Mouse (Mus musculus): Measurements from ENCODE around the gene Iqck.

The Iqck gene

DNA sequence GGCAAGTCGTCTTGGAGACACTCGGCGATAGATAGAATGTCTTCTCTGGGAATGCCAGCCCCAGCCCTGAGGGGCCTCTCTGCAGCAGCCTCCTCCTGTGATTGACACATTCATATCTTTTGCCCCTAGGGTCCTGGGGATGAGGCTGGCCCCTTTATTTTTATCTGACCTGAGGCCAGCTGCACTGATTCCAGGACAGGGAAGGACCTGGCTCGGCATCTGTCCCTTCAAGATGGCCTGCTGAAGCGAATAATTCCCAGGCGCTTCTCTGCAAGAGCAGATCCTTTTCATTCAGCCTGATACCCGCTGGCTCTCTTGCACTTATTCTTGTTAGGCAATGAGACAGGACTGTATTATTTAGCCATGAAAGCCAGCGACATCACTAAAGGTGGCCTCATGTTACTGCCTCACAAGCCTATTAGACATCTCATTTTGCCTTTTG, 56.5 kb downstream of the Iqck start:
- DNase-seq (ENCODE audit: low spot score in 2 of 2) = no peak

DNA sequence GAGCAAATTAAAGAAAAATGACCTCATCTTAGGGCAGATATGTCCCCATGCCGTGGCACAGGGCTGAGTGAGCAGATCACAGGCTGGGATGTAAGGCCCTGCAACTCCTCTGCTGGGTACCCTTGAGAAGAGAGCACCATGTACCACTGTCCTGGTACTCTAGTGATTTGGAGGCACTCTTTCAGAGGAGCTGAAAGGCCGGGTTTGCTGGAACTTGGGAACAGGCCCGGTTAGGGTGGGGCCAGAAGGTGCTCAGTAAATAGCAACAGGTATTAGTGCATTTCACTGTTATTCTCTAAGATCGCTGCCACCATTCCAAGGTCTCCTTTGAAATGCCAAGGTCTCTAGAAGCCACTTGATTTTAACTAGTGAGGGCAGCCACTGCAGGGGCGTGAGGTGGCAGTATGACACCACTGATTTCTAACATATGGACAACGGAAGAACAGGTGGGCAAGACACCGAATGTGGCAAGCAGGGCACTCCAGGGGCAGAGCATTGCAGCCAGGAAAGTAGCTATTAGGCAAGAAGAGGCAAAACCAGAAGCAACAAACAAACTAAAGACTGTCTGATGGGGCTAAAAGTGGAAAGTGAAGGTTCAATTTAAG, 59.1 kb downstream of the Iqck start:
- DNase-seq (ENCODE audit: low spot score in 2 of 2) = no peak

DNA sequence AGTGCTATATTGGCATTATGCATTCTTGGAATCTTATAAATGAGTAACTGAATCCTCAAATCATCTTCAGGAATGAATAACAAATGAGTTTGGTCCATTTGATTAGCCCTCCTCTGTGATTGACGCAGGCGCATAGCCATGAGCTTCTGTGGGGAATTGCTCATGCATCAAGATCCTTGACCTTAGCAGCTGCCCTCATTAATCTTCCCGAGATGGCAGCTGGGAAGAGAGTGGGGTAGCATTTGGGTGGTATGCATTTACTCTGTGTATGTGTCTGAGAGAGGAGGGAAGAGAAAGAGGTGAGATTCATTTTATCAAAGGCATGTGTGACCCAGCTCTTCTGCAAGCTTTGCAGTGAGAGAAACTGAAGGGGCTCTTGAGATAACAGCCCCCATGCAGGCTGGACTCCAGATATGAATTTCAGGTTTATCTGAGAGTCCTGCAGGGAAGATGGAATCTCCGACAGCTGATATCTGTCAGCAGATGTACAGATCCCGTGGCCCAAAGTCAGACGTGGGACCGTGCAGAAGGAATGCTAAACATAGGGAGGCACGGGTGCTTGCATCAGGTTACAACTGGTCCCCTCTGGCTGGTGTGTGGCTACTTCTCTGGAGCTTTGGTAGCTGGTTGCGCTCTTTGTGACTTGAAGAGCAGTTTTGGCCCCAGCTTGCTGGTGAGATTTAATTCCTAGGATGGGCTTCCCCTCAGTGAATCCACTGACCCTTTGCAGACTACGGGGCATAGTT, 63.9 kb downstream of the Iqck start:
- DNase-seq (ENCODE audit: low spot score in 2 of 2) = no peak

DNA sequence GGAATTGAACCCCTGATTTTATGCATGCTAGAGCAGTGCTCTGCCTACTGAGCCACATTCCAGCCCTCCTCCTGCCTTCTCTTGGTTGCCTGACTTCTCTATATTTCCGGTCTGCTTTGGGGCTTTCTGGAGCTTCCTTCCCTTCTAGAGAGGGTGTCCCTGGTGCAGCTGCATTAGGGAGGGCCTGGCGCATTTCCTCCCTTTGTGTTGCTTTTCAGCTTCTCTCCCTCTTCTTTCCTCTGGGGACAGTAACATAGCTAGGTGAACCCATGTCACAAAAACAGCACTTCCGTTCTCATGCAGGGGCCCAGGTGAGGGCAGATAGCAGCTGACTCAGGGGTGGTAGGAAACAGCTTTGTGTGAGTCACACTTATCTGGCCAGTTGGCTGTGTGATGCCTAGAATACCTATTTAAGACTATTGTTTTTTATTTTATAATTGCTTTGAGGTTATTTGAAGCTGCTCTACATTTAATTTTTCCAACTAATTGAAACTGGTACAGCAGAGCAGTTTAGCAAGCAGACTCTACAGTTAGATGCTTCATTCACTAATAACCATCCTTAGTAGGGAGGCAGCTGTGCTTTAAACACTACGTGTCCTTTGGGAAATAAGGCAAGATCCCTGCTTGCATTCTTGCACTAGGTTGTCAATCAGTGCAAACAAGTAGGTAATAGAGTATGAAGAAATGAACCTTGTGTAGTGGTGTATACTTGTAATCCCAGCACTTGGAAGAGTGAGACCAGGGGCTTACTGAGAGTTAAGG, 67.1 kb downstream of the Iqck start:
- DNase-seq (ENCODE audit: low spot score in 2 of 2) = no peak

DNA sequence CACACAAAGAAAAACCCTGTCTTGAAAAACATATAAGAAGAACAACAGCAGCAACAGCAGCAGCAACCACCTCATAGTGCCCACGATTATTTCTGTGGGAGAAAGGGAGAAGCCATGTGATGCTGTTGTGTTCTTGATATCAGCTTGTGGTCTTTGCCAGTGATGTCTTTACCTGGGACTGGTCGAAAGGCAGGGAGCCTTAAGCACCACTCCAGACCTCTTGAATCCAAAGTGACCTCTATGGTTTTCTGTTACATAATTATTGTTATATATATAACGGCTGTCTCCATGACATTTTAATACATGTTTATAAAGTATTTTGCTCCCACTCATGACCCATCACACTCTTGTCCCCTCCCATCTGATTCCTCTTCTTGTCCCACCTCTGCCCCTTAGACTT, 70.0 kb downstream of the Iqck start:
- DNase-seq (ENCODE audit: low spot score in 2 of 2) = no peak

DNA sequence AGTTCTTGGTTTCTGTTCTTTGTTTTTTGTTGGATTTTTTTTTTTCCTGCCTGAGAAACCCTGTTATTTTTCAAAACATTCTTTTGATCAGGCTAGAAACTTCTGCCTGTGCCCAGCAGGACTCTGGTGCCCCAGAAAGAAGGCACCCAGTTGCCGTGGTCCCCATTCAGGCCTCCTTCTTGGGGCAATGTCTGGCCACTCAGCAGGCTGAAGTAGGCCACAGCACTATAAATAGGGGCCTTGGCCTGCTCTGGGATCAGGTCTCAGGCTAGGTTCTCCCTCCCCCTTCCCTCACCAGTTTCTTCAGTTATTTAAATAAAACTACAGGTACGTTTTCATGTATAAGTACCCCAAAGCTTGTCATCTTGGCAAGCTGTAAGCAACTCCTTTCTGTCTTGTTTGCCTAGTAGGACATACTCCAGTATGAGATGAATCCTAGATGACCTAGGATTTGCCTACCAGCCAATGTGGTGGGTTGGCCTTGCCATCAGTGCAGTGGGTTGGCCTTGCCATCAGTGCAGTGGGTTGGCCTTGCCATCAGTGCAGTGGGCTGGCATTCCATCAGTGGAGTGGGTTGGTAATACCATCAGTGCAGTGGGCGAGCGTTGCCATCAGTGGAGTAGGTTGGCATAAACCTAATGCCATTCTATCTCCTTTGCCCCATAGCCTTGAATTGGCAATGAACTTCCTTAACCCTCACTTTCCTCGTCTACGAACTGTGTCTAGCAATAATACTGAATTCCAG, 71.1 kb downstream of the Iqck start:
- peak in 1 of 2 experiments; percentile 45 for DNase-seq (ENCODE audit: low spot score in 2 of 2)

DNA sequence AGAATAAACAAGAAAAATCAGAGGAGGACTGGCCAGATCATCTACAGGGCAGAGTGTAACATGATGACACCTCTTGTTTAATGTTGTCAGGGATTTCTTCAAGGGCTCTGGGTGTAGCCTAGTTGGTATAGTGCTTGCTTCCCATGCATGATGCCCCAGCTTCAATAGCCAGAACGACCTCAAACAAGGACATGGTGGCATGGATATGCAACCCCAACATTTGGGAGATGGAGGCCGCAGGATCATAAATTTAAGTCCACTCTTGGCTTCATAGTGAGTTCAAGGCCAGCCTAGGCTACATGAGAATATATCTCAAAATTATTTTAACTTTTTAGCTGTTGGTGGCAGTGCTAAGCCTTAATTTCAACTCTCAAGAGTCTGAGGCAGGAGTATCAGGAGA, 71.7 kb downstream of the Iqck start:
- no peak for DNase-seq (ENCODE audit: low spot score in 2 of 2)

DNA sequence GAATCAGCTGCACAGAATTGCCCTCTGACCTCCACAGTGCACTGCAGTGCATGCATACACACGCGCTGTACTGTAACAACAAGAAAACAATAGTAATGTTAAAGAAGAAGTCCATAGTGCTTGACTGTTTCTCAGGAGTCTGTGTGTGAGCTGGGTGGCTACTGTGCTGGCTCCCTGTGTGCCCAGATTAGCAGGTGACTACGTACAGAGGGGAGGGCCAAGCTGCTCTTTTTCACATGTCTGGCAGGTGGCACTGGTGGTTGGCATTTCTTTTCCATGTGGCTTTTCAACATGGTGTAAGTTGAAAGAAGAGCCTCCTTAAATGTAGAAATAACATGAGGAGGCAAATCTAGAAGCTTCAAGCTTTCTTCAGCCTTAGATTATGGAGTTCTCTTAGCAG, 72.8 kb downstream of the Iqck start:
- DNase-seq (ENCODE audit: low spot score in 2 of 2) = no peak

DNA sequence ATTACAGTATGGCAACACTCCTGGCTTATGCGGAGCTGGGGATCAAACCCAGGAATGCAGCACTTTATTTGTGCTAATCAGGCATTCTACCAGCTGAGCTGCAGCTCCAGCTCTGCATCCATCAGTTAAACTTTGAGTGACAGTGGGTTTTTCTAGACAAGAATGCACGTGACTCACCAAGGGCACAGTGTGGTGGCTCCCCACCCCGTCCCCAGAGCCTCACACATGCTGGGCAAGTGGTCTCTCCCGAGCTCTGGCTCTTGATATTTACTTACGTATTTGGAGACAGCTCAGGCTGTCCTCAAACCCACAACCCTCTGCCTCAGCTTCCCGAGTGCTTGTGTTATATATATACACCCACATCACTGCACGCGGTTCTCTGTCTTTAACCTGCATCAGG, 73.4 kb downstream of the Iqck start:
- no peak for DNase-seq (ENCODE audit: low spot score in 2 of 2)

DNA sequence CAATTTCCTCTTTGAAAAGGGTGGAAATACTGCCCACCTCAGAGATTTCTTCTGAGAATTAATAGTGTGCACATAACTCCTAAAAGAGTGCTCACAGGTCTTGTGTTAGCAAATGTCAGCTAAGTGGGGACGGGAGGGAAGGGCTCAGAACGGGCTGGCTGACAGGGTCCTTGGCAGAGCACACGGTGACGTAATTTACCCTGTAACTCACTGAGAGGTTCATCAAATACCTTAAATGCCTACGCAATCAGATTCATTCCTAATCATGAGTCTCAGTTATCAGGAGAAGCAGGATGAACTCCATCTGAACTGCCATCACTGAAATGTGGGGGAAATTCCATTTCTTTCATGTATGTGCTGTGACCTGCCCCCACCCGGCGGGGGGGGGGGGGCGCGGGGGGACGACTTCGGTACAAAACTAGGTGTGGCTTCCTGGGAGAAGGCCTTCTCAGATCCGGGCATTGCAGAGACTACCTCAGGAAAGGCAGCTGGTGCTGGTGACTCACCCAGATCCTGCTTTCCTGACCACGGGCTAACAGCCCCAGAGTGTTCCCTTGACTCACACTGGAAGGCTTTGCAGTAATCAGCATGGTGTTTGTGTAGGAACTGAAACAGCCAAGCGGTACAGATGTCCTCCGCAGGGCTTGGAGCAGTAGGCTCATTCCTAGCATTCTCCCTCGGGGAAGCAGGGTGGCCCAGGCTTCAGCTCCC, 74.2 kb downstream of the Iqck start:
- peak; percentile 29 to 44 for DNase-seq (ENCODE audit: low spot score in 2 of 2)

DNA sequence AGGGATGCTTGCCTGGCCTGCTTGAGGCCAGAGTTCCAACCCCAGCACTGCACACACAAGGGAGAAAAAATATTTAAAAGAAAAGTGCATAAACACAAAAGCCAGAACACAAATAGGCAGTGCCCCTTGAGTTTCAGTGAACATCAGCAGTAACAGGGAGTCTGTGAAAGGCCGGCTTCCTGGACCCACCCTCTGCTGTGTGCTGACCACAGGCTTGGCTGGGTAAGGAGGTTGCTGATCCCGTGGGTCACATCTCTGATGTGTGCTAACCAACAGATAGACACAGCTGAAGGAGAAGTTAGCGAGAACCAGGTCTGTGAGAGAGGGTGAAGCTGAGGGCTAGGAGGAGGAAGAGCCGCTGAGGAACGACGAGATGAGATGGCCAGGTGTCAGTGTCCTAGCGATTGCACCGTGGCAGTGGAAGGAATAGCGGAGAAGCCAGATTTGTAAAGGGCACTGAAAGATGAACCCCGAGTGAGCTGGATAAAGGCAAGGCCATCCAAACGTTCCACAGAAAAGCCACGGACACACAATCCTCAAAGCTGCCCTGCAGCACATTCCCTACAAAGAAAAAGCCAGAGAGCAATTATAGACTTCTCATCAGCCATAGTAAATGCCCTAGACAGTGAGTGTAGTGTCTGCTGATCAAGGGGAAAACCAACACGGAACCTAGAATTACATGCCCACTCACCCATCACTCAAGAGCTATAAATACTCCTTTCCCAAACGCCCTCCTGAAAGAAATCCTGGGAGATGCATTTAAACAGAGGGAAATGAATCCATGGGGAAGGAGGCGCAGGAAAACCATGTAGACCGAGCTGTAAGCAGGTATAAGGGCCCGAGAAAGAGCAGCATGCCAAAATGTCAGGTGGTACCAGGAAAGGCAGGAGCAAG, 76.2 kb downstream of the Iqck start:
- DNase-seq (ENCODE audit: low spot score in 2 of 2) = no peak

DNA sequence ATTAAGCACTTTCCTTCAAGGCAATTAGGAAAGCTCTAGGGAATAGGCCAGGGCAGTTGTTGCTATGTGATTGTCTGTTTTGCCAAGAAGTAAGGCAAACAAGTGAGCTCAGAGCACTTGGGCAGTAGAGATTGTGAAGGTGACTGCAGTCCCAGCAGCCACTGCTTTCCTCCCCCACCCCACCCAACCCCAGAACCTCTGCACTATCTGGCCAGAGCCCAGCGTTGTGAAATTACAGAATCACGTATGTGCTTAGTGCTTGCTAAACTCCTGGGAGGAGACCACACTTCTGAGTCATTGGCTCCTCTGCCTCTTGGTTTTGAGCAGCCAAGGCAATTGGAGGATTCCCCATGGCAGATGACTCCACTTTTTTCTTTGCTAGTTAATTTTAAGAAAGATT, 79.8 kb downstream of the Iqck start:
- DNase-seq (ENCODE audit: low spot score in 2 of 2) = no peak

DNA sequence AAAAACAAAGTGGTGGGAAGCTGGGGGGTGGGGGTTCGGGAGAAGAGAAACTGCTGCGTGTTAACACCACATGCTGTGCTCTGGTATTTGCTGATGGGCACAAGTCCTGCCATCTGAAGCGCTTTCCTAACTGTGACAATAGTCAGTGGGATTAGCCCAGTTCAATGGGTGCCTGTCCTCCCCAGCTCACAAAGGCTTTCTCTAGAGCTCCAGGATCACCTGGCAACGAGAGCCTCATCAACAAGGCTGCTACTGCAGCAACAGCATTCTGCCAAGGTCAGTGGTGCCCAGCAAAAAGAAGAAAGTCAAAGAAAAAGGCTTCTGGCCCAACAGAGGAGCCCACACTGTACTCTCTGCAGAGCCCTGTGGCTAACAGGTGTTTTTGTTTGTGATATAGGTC, 81.3 kb downstream of the Iqck start:
- DNase-seq (ENCODE audit: low spot score in 2 of 2) = peak in 1 of 2 experiments; percentile 40

DNA sequence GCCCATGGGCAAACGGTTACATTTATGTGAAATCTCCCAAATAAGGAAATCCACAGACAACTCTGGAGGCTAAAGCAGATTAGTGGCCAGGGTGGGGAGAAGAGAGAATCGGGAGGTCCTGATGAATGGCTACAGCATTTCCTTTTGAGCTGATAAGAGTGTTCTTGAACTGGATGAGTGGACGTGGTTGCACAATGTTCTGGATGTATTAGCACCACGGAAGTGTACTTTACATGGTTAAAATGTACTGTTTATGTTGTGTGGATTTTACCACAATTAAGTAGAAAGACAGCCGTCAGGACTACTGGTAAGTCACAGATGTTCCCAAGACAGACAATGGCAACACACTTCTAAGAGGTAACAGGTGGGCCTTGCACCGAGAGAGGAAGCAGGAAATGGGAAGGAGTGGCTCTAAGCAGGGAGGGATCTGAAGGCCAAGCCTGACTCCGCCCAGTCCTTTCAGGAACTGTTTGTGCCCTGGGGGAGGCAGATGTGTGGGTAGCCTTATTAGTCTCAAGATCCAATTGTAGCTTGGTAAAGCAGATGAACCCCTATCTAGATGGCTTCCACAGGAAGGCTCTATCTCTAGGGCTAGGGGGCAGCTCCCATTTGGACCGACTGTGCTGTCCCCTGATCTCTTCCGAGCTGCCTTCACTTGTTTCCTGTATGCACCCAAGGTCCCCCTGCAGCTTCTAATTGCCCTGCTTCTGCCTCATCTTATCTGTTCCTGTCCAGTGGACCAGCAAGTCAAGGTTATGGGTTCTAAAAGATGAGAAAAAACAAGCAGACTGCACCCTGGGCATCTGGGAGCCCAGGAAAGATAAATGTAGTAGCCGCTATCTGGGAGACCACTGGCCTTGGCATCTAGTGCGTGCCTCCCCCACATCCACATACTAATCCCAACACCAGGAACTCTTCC, 82.2 kb downstream of the Iqck start:
- no peak for DNase-seq (ENCODE audit: low spot score in 2 of 2)

DNA sequence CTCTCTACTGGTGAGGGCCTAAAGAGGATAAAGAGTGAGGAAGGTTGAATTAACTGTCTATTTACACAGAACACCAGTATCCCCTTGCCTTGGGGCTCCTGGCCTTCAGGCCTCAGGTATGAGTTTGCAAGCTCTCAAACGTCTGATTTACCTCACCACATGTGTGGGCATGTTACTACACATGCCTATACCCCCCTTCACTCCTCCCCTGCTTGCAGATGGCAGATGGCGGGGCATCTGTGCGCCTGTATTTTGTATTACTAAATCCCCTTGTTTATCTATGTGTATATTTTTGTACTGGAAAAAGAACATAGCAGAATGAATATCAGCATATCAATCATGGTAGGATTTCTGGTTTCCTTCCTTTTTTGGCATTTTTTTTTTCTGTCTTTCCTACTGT, 86.7 kb downstream of the Iqck start:
- no peak for DNase-seq (ENCODE audit: low spot score in 2 of 2)

DNA sequence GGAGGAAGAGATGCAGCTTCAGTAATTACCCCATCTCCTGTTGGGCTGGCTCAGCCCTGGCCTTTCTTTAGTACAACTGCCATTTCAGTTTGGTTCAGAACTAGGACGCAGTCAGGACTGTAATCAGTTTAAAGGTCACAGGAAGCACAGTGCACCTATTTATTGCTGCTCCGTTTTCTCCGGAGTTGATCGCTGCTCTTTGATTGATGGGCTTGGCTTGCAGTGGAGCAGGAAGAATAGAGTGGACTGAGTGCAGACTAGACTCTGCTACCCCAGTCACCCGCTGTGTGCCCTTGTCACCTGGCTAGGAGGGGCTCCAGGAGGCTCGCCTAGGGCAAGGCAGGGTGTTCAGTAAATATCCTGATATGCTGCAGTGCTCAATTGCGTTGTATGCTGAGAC, 87.6 kb downstream of the Iqck start:
- no peak for DNase-seq (ENCODE audit: low spot score in 2 of 2)

DNA sequence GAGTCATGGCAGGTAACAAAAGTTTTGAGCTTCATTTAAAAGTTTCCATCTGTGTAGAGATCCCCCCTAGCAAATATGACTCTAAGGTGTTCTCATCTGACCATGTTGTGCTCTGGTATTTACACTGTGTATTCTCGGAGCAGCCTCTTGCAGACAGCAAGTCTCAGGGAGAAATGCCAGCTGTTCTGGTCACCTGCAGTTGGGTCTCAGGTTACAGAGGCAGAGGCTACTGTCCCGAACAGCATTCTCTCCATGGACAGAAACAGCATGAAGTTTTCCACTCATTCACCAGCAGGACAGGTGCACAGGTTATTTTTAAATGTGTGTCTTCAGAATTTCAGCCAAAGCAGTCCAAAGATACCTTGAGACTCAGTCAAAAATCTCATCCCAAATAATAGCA, 89.3 kb downstream of the Iqck start:
- DNase-seq (ENCODE audit: low spot score in 2 of 2) = no peak

DNA sequence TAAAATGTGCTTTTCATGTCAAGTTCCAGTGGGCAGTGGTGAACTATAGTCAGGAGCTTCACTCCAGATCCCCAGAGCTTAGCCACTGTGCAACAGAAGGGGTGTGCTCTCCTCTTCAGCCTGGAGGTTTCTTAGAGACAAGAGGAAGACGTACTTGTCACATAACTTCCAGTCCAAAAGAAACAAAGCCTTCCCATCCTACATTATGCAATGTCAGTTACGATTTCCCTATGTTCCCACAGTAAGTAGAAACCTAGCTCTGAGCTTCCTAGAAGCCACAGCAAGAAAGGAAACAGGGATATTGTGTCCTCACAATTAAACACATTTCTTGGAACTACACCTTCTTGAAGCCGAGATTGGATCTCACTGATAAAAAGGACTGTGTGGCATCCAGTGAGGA, 91.7 kb downstream of the Iqck start:
- DNase-seq (ENCODE audit: low spot score in 2 of 2) = no peak

DNA sequence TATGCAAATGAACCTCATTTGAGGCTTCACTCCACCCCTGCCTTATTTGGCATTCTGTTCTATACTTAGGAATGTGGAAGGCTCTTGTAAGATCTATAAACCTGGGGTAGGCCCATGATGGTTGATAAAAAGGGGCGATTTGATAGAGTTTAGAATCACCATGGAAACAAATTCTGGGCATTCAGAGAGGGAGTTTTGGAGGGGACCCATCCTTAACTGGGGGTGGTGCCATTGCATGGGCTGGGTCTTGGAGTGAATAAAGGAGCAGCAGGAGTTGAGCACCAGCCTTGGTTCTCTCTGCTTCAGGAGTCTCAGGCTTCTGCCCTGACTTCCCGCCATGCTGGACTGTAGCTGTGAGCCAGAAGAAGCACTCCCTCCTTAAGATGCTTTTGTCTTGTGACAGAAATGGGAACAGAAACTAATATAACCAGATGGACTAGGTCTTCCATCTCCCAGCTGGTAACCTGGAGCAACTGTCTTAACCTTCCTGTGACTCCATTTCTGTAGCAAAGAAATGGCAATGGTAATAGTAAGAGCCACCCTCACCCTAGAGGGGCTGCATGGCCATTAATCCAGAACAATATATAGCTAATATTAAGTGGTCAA, 93.2 kb downstream of the Iqck start:
- DNase-seq (ENCODE audit: low spot score in 2 of 2) = no peak

All from right cerebral cortex, postnatal 10 days (tissue).